16 mouse cellular contexts compared by ENCODE assay signal in genomic region chr11:18990244-18990677, GRCm38 (mm10). TPM values are rescaled to one million over a fixed set of nuclear protein-coding genes. Genes with fewer than 3 reads are reported as not detected.
DNase-seq lines count a peak whose midpoint lies in the region; ATAC-seq lines count a peak whose summit lies in the region.
"Had no signal": no experiment of that assay in that cellular context is flagged by ENCODE, and none has a peak within 500 bp of the region (broad histone marks: within the 10 kb centered on the region; RNA-seq: fewer than 3 reads in every experiment).

No protein-coding gene starts in this region.

- H3K9me3 ChIP-seq in neural tube, embryonic 11.5 days (ENCODE audit: control insufficient read depth, low read length), result no peaks in the 10 kb centered on the region
- H3K9me3 ChIP-seq in hindbrain, embryonic 11.5 days (ENCODE audit: control insufficient read depth, low read length), result no peaks in the 10 kb centered on the region
- no peaks in the 10 kb centered on the region for H3K9me3 ChIP-seq in midbrain, embryonic 14.5 days (ENCODE audit: control insufficient read depth, low read length)

- no peak overlapping the region for H3K4me2 ChIP-seq in neural tube, embryonic 11.5 days (ENCODE audit: low read depth)
- H3K4me2 ChIP-seq in hindbrain, embryonic 11.5 days (replicated peaks; ENCODE audit: low read depth, low read length), result no peak overlapping the region
- peak overlapping the region; percentile 19 for H3K4me2 ChIP-seq in midbrain, embryonic 14.5 days (ENCODE audit: low read length)
- H3K4me2 ChIP-seq: liver, embryonic 11.5 days had no signal

- H3K27ac ChIP-seq in neural tube, embryonic 11.5 days (ENCODE audit: low read depth, low read length), result peak overlapping the region; percentile 21; the same call in 1 of the 2 replicates
- peak overlapping the region; percentile 48; the same call in 1 of the 2 replicates for H3K27ac ChIP-seq in hindbrain, embryonic 11.5 days (ENCODE audit: low read depth, low read length)
- peak overlapping the region; percentile 64 for H3K27ac ChIP-seq in midbrain, embryonic 14.5 days (replicated peaks; ENCODE audit: low read depth, low read length)

- peaks cover 25% of the 10 kb centered on the region for H3K4me1 ChIP-seq in neural tube, embryonic 11.5 days (ENCODE audit: control insufficient read depth, insufficient read depth, low read length)
- peaks cover 16% of the 10 kb centered on the region; the same call in 1 of the 2 replicates for H3K4me1 ChIP-seq in hindbrain, embryonic 11.5 days (replicated peaks; ENCODE audit: control insufficient read depth, insufficient read depth, low read length)
- peaks cover 26% of the 10 kb centered on the region for H3K4me1 ChIP-seq in midbrain, embryonic 14.5 days (ENCODE audit: control insufficient read depth, insufficient read depth, low read length)

- H3K27me3 ChIP-seq in neural tube, embryonic 11.5 days (ENCODE audit: control insufficient read depth, insufficient read depth, low read length), result no peaks in the 10 kb centered on the region
- H3K27me3 ChIP-seq in hindbrain, embryonic 11.5 days (ENCODE audit: control insufficient read depth, insufficient read depth, low read length), result no peaks in the 10 kb centered on the region
- H3K27me3 ChIP-seq in midbrain, embryonic 14.5 days (ENCODE audit: control insufficient read depth, insufficient read depth, low read length), result no peaks in the 10 kb centered on the region
- H3K27me3 ChIP-seq: Patski had no signal

- ATAC-seq in neural tube, embryonic 11.5 days (ENCODE audit: insufficient read depth, low FRiP score, low TSS enrichment), result peak; percentile 72
- peak; percentile 64 for ATAC-seq in hindbrain, embryonic 11.5 days (ENCODE audit: low FRiP score)
- ATAC-seq in midbrain, embryonic 14.5 days (ENCODE audit: low FRiP score, low TSS enrichment), result peak; percentile 69
- ATAC-seq: CD4-positive, CD25-positive, alpha-beta regulatory T cell, adult 4 months; Patski had no signal

- no peak overlapping the region for H3K4me3 ChIP-seq in neural tube, embryonic 11.5 days (ENCODE audit: low read depth, low read length)
- H3K4me3 ChIP-seq in hindbrain, embryonic 11.5 days (ENCODE audit: low read depth, low read length), result no peak overlapping the region
- no peak overlapping the region for H3K4me3 ChIP-seq in midbrain, embryonic 14.5 days (replicated peaks; ENCODE audit: low read depth, low read length)

- 53% methylated on average over 6 of the region's 6 CpGs for WGBS in neural tube, embryonic 11.5 days
- 44% methylated on average over 6 of the region's 6 CpGs for WGBS in hindbrain, embryonic 11.5 days
- WGBS in midbrain, embryonic 14.5 days, result 6% methylated on average over 6 of the region's 6 CpGs

- peaks cover 7% of the 10 kb centered on the region; the same call in 1 of the 2 replicates for H3K36me3 ChIP-seq in neural tube, embryonic 11.5 days (ENCODE audit: control insufficient read depth, insufficient read depth, low read length)
- H3K36me3 ChIP-seq in hindbrain, embryonic 11.5 days (ENCODE audit: control insufficient read depth, insufficient read depth, low read length), result peaks cover 6% of the 10 kb centered on the region
- H3K36me3 ChIP-seq in midbrain, embryonic 14.5 days (ENCODE audit: control insufficient read depth, insufficient read depth, low read length), result peaks cover 17% of the 10 kb centered on the region

- DNase-seq in neural tube, embryonic 11.5 days (ENCODE audit: low spot score), result no peak
- DNase-seq in neural tube, embryonic 10.5 days (ENCODE audit: extremely low spot score, low spot score), result no peak
- DNase-seq in hindbrain, embryonic 11.5 days (ENCODE audit: low spot score), result no peak
- peak; percentile 68 for DNase-seq in midbrain, embryonic 14.5 days
- no peak for DNase-seq in lung, adult 18-20 months
- no peak for DNase-seq in gastrocnemius, postnatal 25 days
- no peak for DNase-seq in layer of hippocampus, adult 11-12 months (ENCODE audit: low spot score)
- DNase-seq: adrenal gland, postnatal 10 days; cerebellum, postnatal 36 days; gastrocnemius, postnatal 36 days; kidney, postnatal 36 days; lung, postnatal 36 days; spleen, adult 18-20 months had no signal

- no peak overlapping the region for H3K9ac ChIP-seq in neural tube, embryonic 11.5 days (ENCODE audit: low read length)
- no peak overlapping the region for H3K9ac ChIP-seq in hindbrain, embryonic 11.5 days (ENCODE audit: low read depth, low read length)
- no peak overlapping the region for H3K9ac ChIP-seq in midbrain, embryonic 14.5 days (replicated peaks; ENCODE audit: low read length)

RNA-seq across cellular contexts. Expression of gene Meis1, which starts 28.5 kb away (rescaled TPM):
- polyA plus RNA-seq in neural tube, embryonic 11.5 days (2014; fragmentation: Nextera tagmentation; extraction: Ambion mirVana), result 183 and 189 TPM in 2 replicates
- 132 and 149 TPM in 2 replicates for polyA plus RNA-seq in hindbrain, embryonic 11.5 days (2014; fragmentation: Nextera tagmentation; extraction: Ambion mirVana)
- polyA plus RNA-seq in midbrain, embryonic 14.5 days (2014; fragmentation: Nextera tagmentation; extraction: Ambion mirVana), result 33.4 and 51.7 TPM in 2 replicates
- total RNA-seq in gastrocnemius, postnatal 25 days (2021), result 1 to 10 TPM; 2.7 to 4.0 TPM
